Mouse (Mus musculus) heart, embryonic 12.5 days (tissue): ENCODE results near the gene Apeh. TPM values are rescaled to one million over a fixed set of nuclear protein-coding genes. Genes with fewer than 3 reads are reported as not detected.

ENCODE experiments used
- ATAC-seq: fragments of 200-750 bp; cut with Nextera tagmentation; 2 replicates; pipeline ENCODE4 v1.8.0; 2017; ENCODE audit warnings: moderate TSS enrichment, moderate library complexity; ENCODE audit not compliant: insufficient number of reproducible peaks, low FRiP score
- H3K27ac ChIP-seq: fragments of 300-500 bp; sonication (generic); 2 replicates; pipeline ENCODE4 v1.5.1; 2016; ENCODE audit warnings: mild to moderate bottlenecking, moderate library complexity; ENCODE audit not compliant: poor library complexity, severe bottlenecking
- H3K27me3 ChIP-seq: fragments of 300-500 bp; sonication (generic); replicated peaks from 2 replicates; pipeline ENCODE4 v1.6.1; 2016; ENCODE audit warnings: mild to moderate bottlenecking, moderate library complexity
- H3K36me3 ChIP-seq: fragments of 300-500 bp; sonication (generic); 2 replicates; pipeline ENCODE4 v1.6.1; 2016; ENCODE audit warnings: mild to moderate bottlenecking, moderate library complexity
- H3K4me1 ChIP-seq: fragments of 300-500 bp; sonication (generic); replicated peaks from 2 replicates; pipeline ENCODE4 v1.6.1; 2016; ENCODE audit warnings: mild to moderate bottlenecking
- H3K4me2 ChIP-seq: fragments of 300-500 bp; sonication (generic); 2 replicates; pipeline ENCODE4 v1.6.1; 2016; ENCODE audit warnings: mild to moderate bottlenecking, moderate library complexity
- H3K4me3 ChIP-seq: fragments of 300-500 bp; sonication (generic); 2 replicates; pipeline ENCODE4 v1.5.1; 2016; ENCODE audit warnings: mild to moderate bottlenecking
- H3K9ac ChIP-seq: fragments of 300-500 bp; sonication (generic); 2 replicates; pipeline ENCODE4 v1.6.1; 2016; ENCODE audit warnings: mild to moderate bottlenecking, moderate library complexity
- H3K9me3 ChIP-seq: fragments of 300-500 bp; sonication (generic); replicated peaks from 2 replicates; pipeline ENCODE4 v1.6.1; 2016; ENCODE audit warnings: mild to moderate bottlenecking, moderate library complexity
- WGBS: fragments of 180-500 bp; shearing (Covaris S2); methylation state at CpG from one replicate; pipeline ENCODE4 v1.1.7; 2016; 5-methylcytosine and 5-hydroxymethylcytosine counted together
- polyA plus RNA-seq: library from polyadenylated mRNA; unstranded; fragments of >200 nt; fragmentation: Nextera tagmentation; extraction: Ambion mirVana; gene quantifications from 2 replicates; pipeline ENCODE4 v1.2.1, GENCODE M21; 2016

The Apeh gene
- polyA plus RNA-seq, 1 experiment from 2014 or later = 51.1 TPM

- Histone ChIP-seq H3K4me1 (peaks cover 14% of the 10 kb centered on the region), H3K9ac (no peak overlapping the region), H3K27me3 (no peaks in the 10 kb centered on the region), H3K36me3 (peaks cover 92% of the 10 kb centered on the region), H3K27ac (no peak overlapping the region), H3K9me3 (no peaks in the 10 kb centered on the region), H3K4me3 (no peak overlapping the region), H3K4me2 (no peak overlapping the region)
- WGBS = 91% methylated on average over 9 of the region's 9 CpGs
- ATAC-seq = no peak
Observed at GRCm38 (mm10) chr9:108058291-108058690, 36.1 kb downstream of the Apeh start.

DNA sequence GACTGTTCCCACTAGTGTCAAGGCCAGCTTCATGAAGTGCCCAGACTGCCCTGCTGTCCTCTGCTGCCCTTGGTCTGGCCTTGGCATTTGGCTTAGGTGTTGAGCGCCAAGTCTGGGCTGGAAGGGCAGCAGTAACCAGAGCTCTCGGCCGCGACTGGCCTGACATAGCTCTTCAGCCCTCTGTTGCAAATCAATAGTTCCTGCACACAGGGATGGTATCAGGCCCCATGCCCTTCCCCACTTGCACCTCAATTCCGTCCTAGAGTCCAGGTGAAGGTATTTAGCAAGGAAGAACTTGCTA is 37.2 kb downstream of the Apeh start:
- WGBS = 90% methylated on average over 5 of the region's 5 CpGs
- peaks cover 85% of the 10 kb centered on the region for H3K36me3 ChIP-seq
- H3K27ac ChIP-seq = no peak overlapping the region

DNA sequence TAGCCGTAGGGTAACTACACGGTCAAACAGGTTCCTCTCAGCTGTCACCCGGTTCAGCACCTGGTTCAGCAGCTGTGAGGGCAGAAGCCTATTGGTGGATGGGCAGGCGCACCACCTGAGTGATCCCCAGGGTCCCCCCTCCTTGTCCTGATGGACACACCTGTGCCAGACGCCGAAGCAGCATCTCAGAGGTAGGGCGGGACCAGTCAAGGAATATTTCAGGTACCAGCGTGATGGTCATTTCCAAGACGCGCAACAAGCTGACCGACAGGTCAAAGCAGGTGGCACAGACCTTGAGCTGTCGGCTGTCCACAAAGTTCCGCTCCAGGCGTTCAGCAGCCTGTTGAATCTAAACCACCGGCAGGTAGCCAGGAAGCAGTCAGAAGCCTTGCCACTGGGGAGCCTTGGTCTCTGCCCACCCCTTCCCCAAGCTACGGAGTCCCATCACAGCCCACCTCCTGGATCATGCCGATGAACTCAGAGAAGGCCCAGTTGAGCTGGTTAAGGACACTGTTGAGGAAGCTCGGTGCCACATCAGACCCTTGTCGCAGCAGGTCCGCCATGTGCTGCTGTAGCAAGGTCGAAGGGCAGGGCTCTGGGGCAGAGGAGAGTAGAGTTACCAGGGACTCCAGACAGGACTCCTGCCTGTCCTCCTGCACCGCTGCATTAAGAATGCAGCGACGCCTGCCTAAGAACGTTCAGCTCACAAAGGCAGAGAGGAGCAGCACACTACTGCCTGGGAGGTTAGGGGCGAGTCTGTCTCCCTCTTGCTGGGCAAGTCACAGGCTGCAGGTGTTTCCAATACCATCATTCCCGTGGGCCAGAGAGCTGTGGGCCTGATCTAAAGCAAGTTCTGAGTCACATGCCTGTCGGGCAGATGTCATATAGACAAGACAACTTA is 37.8 kb downstream of the Apeh start:
- Histone ChIP-seq H3K9me3 (no peaks in the 10 kb centered on the region), H3K27me3 (no peaks in the 10 kb centered on the region), H3K4me3 (no peak overlapping the region), H3K27ac (no peak overlapping the region), H3K4me1 (peaks cover 25% of the 10 kb centered on the region), H3K9ac (no peak overlapping the region), H3K36me3 (peaks cover 85% of the 10 kb centered on the region), H3K4me2 (no peak overlapping the region)
- WGBS = 80% methylated on average over 28 of the region's 28 CpGs
- ATAC-seq = no peak

More for the DNA sequence above, 37.2 kb downstream of the Apeh start:
- H3K27me3 ChIP-seq = no peaks in the 10 kb centered on the region
- H3K9ac ChIP-seq = no peak overlapping the region
- peaks cover 24% of the 10 kb centered on the region for H3K4me1 ChIP-seq
- no peak overlapping the region for H3K4me2 ChIP-seq
- no peak overlapping the region for H3K4me3 ChIP-seq
- ATAC-seq = no peak
- H3K9me3 ChIP-seq = no peaks in the 10 kb centered on the region

GRCm38 (mm10) chr9:108055661-108056237 is 38.7 kb downstream of the Apeh start:
- H3K36me3 ChIP-seq = peaks cover 89% of the 10 kb centered on the region
- ATAC-seq = no peak
- no peak overlapping the region for H3K9ac ChIP-seq
- H3K9me3 ChIP-seq = no peaks in the 10 kb centered on the region
- whole genome bisulfite sequencing = 87% methylated on average over 6 of the region's 6 CpGs
- H3K27me3 ChIP-seq = no peaks in the 10 kb centered on the region
- no peak overlapping the region for H3K4me3 ChIP-seq
- no peak overlapping the region for H3K27ac ChIP-seq
- no peak overlapping the region for H3K4me2 ChIP-seq
- H3K4me1 ChIP-seq = peaks cover 24% of the 10 kb centered on the region

GRCm38 (mm10) chr9:108055061-108055460 is 39.3 kb downstream of the Apeh start:
- H3K4me3 ChIP-seq = no peak overlapping the region
- no peak overlapping the region for H3K4me2 ChIP-seq
- no peak for ATAC-seq
- WGBS = 57% methylated on average over 1 of the region's 1 CpGs
- H3K4me1 ChIP-seq = peaks cover 24% of the 10 kb centered on the region
- no peak overlapping the region for H3K27ac ChIP-seq
- 0 out of 2 replicates have a peak overlapping the region, but pooled peaks have one; percentile 23 for H3K9ac ChIP-seq
- H3K9me3 ChIP-seq = no peaks in the 10 kb centered on the region
- H3K36me3 ChIP-seq = peaks cover 92% of the 10 kb centered on the region
- H3K27me3 ChIP-seq = no peaks in the 10 kb centered on the region

DNA sequence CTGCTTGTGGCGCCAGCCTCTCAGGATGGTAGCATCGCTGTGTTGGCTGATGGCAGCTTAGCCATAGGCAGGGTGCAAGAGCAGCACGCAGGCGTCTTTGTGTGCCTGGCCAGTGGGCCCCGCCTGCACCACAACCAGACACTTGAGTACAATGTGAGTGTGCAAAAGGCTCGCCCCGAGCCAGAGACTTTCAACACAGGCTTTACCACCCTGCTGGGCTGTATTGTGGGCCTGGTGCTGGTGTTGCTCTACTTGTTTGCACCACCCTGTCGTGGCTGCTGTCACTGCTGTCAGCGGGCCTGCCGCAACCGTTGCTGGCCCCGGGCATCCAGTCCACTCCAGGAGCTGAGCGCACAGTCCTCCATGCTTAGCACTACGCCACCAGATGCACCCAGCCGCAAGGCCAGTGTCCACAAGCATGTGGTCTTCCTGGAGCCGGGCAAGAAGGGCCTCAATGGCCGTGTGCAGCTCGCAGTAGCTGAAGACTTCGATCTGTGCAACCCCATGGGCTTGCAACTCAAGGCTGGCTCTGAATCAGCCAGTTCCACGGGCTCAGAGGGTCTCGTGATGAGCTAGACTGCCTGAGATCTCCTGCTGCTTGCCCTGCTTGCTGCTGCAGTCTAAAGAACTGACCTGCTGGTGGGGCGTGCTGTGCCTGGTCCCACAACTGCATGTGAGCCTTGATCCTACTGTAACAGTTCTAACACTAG is 39.9 kb downstream of the Apeh start:
- ATAC-seq = no peak
- Histone ChIP-seq H3K4me3 (no peak overlapping the region), H3K9ac (no peak overlapping the region), H3K27me3 (no peaks in the 10 kb centered on the region), H3K4me2 (no peak overlapping the region), H3K4me1 (peaks cover 30% of the 10 kb centered on the region), H3K9me3 (no peaks in the 10 kb centered on the region), H3K27ac (no peak overlapping the region), H3K36me3 (peaks cover 86% of the 10 kb centered on the region)
- WGBS = 85% methylated on average over 22 of the region's 22 CpGs

DNA sequence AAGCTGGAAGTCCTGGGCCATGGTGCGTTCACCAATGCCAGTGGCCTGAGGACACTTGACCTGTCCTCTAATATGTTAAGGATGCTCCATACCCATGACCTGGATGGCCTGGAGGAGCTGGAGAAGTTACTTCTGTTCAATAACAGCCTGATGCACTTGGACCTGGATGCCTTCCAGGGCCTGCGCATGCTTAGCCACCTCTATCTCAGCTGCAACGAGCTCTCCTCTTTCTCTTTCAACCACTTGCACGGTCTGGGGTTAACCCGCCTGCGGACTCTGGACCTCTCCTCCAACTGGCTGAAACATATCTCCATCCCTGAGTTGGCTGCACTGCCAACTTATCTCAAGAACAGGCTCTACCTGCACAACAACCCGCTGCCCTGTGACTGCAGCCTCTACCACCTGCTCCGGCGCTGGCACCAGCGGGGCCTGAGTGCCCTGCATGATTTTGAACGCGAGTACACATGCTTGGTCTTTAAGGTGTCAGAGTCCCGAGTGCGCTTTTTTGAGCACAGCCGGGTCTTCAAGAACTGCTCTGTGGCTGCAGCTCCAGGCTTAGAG is 40.7 kb downstream of the Apeh start:
- Histone ChIP-seq H3K36me3 (peaks cover 80% of the 10 kb centered on the region), H3K4me1 (peaks cover 31% of the 10 kb centered on the region), H3K9me3 (no peaks in the 10 kb centered on the region), H3K9ac (peak overlapping the region; percentile 61; the same call in 1 of the 2 replicates), H3K4me2 (no peak overlapping the region), H3K27ac (no peak overlapping the region), H3K4me3 (no peak overlapping the region), H3K27me3 (no peaks in the 10 kb centered on the region)
- ATAC-seq = no peak
- WGBS = 87% methylated on average over 15 of the region's 15 CpGs

- Histone ChIP-seq H3K27ac (peak within 1 kb of the TSS; percentile 14; the same call in 1 of the 2 replicates), H3K9me3 (no peaks in the 10 kb centered on the region), H3K4me1 (peaks cover 36% of the 10 kb centered on the region), H3K4me2 (peak within 1 kb of the TSS; percentile 62), H3K4me3 (peak within 1 kb of the TSS; percentile 24), H3K36me3 (peaks cover 73% of the 10 kb centered on the region), H3K9ac (peak within 1 kb of the TSS; percentile 61; the same call in 1 of the 2 replicates), H3K27me3 (no peaks in the 10 kb centered on the region)
- WGBS = 55% methylated on average over 20 of the region's 20 CpGs
- ATAC-seq = peak; percentile 34
Observed at GRCm38 (mm10) chr9:108052885-108053664, 41.3 kb downstream of the Apeh start, which contains the start of gene Amigo3. Gene Amigo3 (plus strand): TSS chr9:108053159.

DNA sequence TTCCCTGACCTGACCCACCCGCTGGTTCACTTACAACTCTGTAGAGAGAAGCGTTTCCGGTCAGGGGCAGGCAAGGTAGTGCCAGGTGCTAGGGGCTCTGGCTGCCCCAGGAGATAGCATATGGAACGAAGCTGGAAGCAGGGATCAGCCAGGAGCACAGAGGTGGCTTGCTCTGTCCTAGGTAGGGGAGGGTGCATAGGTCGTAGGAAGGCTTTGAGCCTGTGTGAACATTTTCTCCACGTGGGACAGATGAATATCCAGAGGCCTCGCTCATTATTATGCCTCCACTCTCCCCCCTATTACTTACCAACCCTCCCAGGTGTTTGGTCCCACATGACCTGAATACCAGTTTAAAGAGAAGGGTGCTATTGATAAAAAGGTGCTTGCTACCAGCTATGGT is 42.0 kb downstream of the Apeh start:
- H3K36me3 ChIP-seq = peaks cover 72% of the 10 kb centered on the region
- no peak overlapping the region for H3K4me3 ChIP-seq
- H3K4me1 ChIP-seq = peaks cover 43% of the 10 kb centered on the region
- no peaks in the 10 kb centered on the region for H3K9me3 ChIP-seq
- no peak overlapping the region for H3K4me2 ChIP-seq
- H3K9ac ChIP-seq = 0 out of 2 replicates have a peak overlapping the region, but pooled peaks have one; percentile 22
- H3K27me3 ChIP-seq = no peaks in the 10 kb centered on the region
- ATAC-seq = no peak
- 74% methylated on average over 7 of the region's 7 CpGs for WGBS
- H3K27ac ChIP-seq = no peak overlapping the region

DNA sequence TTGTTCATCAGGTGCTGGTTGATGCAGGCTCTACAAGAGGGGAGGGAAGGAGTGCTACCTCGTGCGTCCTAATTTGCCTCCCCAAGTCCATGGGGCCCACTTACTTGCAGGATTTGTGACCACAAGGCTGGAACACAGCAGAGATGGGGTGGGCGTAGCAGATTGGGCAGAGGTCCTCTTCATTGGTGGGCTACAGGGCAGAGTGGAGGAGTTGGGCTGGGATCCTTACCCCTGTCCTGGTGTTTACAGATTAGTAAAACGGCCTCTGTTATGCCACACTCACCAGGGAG is 42.5 kb downstream of the Apeh start:
- Histone ChIP-seq H3K4me2 (no peak overlapping the region), H3K4me3 (no peak overlapping the region), H3K36me3 (peaks cover 72% of the 10 kb centered on the region), H3K27ac (no peak overlapping the region), H3K9ac (no peak overlapping the region), H3K9me3 (no peaks in the 10 kb centered on the region), H3K4me1 (peaks cover 48% of the 10 kb centered on the region), H3K27me3 (no peaks in the 10 kb centered on the region)
- 82% methylated on average over 4 of the region's 4 CpGs for WGBS
- no peak for ATAC-seq
